13 mouse cellular contexts compared by ENCODE assay signal in the genomic region with DNA sequence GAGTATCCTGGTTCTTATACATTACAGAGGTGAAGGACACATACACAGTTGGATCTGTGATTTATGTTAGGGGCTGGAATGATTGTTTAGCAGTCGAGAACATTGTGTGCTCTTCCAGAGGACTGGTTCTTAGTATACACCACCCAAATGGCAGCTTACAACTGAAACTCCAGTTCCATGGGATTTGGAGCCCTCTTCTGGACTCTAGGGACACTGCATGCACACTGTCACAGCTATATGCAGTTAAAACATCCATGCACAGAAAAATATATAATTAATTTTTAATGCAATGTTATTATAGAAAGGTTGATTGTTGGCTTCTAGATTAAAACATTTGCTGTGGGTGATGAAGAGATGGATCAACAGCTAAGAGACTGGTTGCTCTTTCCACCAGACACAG.
DNase-seq lines count a peak whose midpoint lies in the region; ATAC-seq and TF ChIP-seq lines count a peak whose summit lies in the region.
"Had no signal": no experiment of that assay in that cellular context is flagged by ENCODE, and none has a peak within 500 bp of the region (broad histone marks: within the 10 kb centered on the region; RNA-seq: fewer than 3 reads in every experiment).

No protein-coding gene starts in this region.

- no peaks in the 10 kb centered on the region for H3K9me3 ChIP-seq in intestine, postnatal 0 days (ENCODE audit: control insufficient read depth)
- no peaks in the 10 kb centered on the region for H3K9me3 ChIP-seq in intestine, embryonic 16.5 days (ENCODE audit: control insufficient read depth, low read length)
- H3K9me3 ChIP-seq: G1E; limb, embryonic 15.5 days had no signal

- WGBS in intestine, postnatal 0 days, result 86% methylated on average over 1 of the region's 1 CpGs
- WGBS in intestine, embryonic 16.5 days, result 81% methylated on average over 1 of the region's 1 CpGs

- no peaks in the 10 kb centered on the region for H3K4me1 ChIP-seq in intestine, postnatal 0 days (replicated peaks; ENCODE audit: control insufficient read depth, insufficient read depth, low read length)
- no peaks in the 10 kb centered on the region for H3K4me1 ChIP-seq in intestine, embryonic 16.5 days (ENCODE audit: control insufficient read depth, insufficient read depth, low read length)
- H3K4me1 ChIP-seq: limb, embryonic 15.5 days had no signal

- no peak overlapping the region for H3K4me2 ChIP-seq in intestine, postnatal 0 days (replicated peaks; ENCODE audit: low read depth)
- no peak overlapping the region for H3K4me2 ChIP-seq in intestine, embryonic 16.5 days (ENCODE audit: low read depth, low read length)
- H3K4me2 ChIP-seq: limb, embryonic 15.5 days had no signal

- TF ChIP-seq CTCF in intestine, postnatal 0 days (IDR thresholded peaks at IDR 0.05; ENCODE audit: low read depth), result peak; percentile 41

- no peak overlapping the region for H3K27ac ChIP-seq in intestine, postnatal 0 days (ENCODE audit: low read depth, low read length)
- no peak overlapping the region for H3K27ac ChIP-seq in intestine, embryonic 16.5 days (ENCODE audit: low read length)
- H3K27ac ChIP-seq: limb, embryonic 15.5 days had no signal

- ATAC-seq in intestine, postnatal 0 days, result no peak
- no peak for ATAC-seq in intestine, embryonic 16.5 days

- no peak overlapping the region for H3K4me3 ChIP-seq in intestine, postnatal 0 days (ENCODE audit: low read depth, low read length)
- H3K4me3 ChIP-seq in intestine, embryonic 16.5 days (ENCODE audit: low read length), result no peak overlapping the region
- H3K4me3 ChIP-seq: limb, embryonic 15.5 days had no signal

- no peak overlapping the region for H3K9ac ChIP-seq in intestine, postnatal 0 days (ENCODE audit: low read depth, low read length)
- no peak overlapping the region for H3K9ac ChIP-seq in intestine, embryonic 16.5 days (ENCODE audit: low read depth, low read length)
- H3K9ac ChIP-seq: limb, embryonic 15.5 days had no signal

- H3K36me3 ChIP-seq in intestine, postnatal 0 days (ENCODE audit: control insufficient read depth, insufficient read depth), result no peaks in the 10 kb centered on the region
- H3K36me3 ChIP-seq in intestine, embryonic 16.5 days (ENCODE audit: control insufficient read depth, insufficient read depth, low read length), result no peaks in the 10 kb centered on the region
- H3K36me3 ChIP-seq: G1E; limb, embryonic 15.5 days had no signal

- DNase-seq in embryo, embryonic 10.5 days (ENCODE audit: low spot score), result peak; percentile 33
- no peak for DNase-seq in embryo, embryonic 9.5 days (ENCODE audit: extremely low spot score)
- DNase-seq in retina, embryonic 14.5 days (ENCODE audit: low spot score), result peak; percentile 38
- no peak for DNase-seq in retina, postnatal 1 day
- no peak for DNase-seq in ovary, postnatal 10 days (ENCODE audit: low spot score)
- no peak for DNase-seq in kidney, adult 8-10 months
- DNase-seq: cerebellum, adult 9-10 months; heart, postnatal 36 days; right cerebral cortex, postnatal 4 days had no signal

- H3K27me3 ChIP-seq in intestine, postnatal 0 days (replicated peaks; ENCODE audit: control insufficient read depth, insufficient read depth, low read length), result no peaks in the 10 kb centered on the region
- no peaks in the 10 kb centered on the region for H3K27me3 ChIP-seq in intestine, embryonic 16.5 days (replicated peaks; ENCODE audit: control insufficient read depth, insufficient read depth, low read length)
- H3K27me3 ChIP-seq: limb, embryonic 15.5 days had no signal

Comparison
In these comparisons a context has a peak if more than half of its experiments do, and no peak if none do; other contexts are left out.
1. DNase-seq: peak in embryo, embryonic 10.5 days (single experiment) and retina, embryonic 14.5 days (single experiment); none in embryo, embryonic 9.5 days (single experiment), retina, postnatal 1 day (single experiment), ovary, postnatal 10 days (single experiment) and kidney, adult 8-10 months (0 of 2).